Mouse (Mus musculus) liver, postnatal 0 days (tissue): Measurements from ENCODE around the gene Safb. TPM values are rescaled to one million over a fixed set of nuclear protein-coding genes. Genes with fewer than 3 reads are reported as not detected.
"Not testable (repeated sequence)": the region's sequence is repeated elsewhere in the genome, so short reads cannot be mapped to it uniquely, and the experiment has no call there.

Source experiments
- ATAC-seq: fragments of 200-750 bp; cut with Nextera tagmentation; 2 replicates; pipeline ENCODE4 v1.8.0; 2017; ENCODE audit warnings: mild to moderate bottlenecking, moderate library complexity
- DNase-seq: peaks from one replicate; pipeline ENCODE4 v3.0.0-alpha.2; 2016
- H3K27ac ChIP-seq: fragments of 300-500 bp; sonication (generic); 2 replicates; pipeline ENCODE4 v1.5.1; 2014; ENCODE audit warnings: antibody characterized with exemption, moderate library complexity, mild to moderate bottlenecking, low read depth
- H3K27me3 ChIP-seq: fragments of 300-500 bp; sonication (generic); 2 replicates; pipeline ENCODE4 v1.6.1; 2014; ENCODE audit warnings: low read length, control low read depth, mixed read lengths; ENCODE audit not compliant: insufficient read depth
- H3K36me3 ChIP-seq: fragments of 300-500 bp; sonication (generic); replicated peaks from 2 replicates; pipeline ENCODE4 v1.6.1; 2014; ENCODE audit warnings: mild to moderate bottlenecking, control low read depth, low read length, moderate library complexity, mixed read lengths; ENCODE audit not compliant: insufficient read depth
- H3K4me1 ChIP-seq: fragments of 300-500 bp; sonication (generic); 2 replicates; pipeline ENCODE4 v1.6.1; 2014; ENCODE audit warnings: antibody characterized with exemption, mild to moderate bottlenecking, control low read depth; ENCODE audit not compliant: insufficient read depth
- H3K4me2 ChIP-seq: fragments of 300-500 bp; sonication (generic); 2 replicates; pipeline ENCODE4 v1.6.1; 2014; ENCODE audit warnings: low read depth, mild to moderate bottlenecking, low read length, moderate library complexity, mixed read lengths
- H3K4me3 ChIP-seq: fragments of 300-500 bp; sonication (generic); 2 replicates; pipeline ENCODE4 v1.5.1; 2014; ENCODE audit warnings: low read depth, low read length
- H3K9ac ChIP-seq: fragments of 300-500 bp; sonication (generic); replicated peaks from 2 replicates; pipeline ENCODE4 v1.6.1; 2014; ENCODE audit warnings: mild to moderate bottlenecking, moderate library complexity
- H3K9me3 ChIP-seq: fragments of 300-500 bp; sonication (generic); 2 replicates; pipeline ENCODE4 v1.6.1; 2016; ENCODE audit warnings: mild to moderate bottlenecking, control low read depth, low read length, mixed read lengths
- CTCF ChIP-seq: sonication (generic); IDR thresholded peaks from 2 replicates; pipeline ENCODE4 v1.5.1; 2016; ENCODE audit warnings: antibody characterized with exemption, low read depth
- EP300 ChIP-seq: IDR thresholded peaks from 2 replicates; pipeline ENCODE4 v1.6.1; 2016; ENCODE audit warnings: antibody characterized with exemption, low read depth, mild to moderate bottlenecking
- WGBS: fragments of 180-500 bp; shearing (Covaris S2); extraction: QIAGEN DNeasy Blood & Tissue Kit; methylation state at CpG from one replicate; pipeline ENCODE4 v1.1.7; 2014; ENCODE audit not compliant: insufficient replicate concordance; 5-methylcytosine and 5-hydroxymethylcytosine counted together
- polyA plus RNA-seq: library from polyadenylated mRNA; unstranded; fragments of >200 nt; fragmentation: Nextera tagmentation; extraction: Ambion mirVana; gene quantifications from 2 replicates; pipeline ENCODE4 v1.2.1, GENCODE M21; 2015

Gene Safb
- polyA plus RNA-seq, 1 experiment from 2014 or later = 28.4 TPM

DNA sequence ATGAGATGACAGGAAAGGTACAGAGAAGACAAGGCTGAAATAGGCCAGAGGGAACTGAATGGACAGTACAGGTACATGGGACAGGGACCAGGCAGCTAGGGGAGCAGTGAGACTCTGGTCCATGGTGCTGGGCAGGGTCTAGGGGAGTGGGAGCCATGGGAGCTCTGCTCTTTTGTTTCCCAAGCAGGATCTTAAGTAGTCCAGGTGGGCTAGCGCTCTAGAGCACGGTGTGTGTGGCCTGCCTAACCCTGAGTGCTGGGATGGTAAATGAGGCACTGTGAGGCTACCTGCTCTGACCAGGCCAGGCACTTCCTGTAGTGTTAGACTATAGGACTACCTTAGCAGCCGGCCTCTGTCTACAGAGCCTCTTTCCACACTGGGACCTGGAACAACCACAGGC, 32.1 kb downstream of the Safb start:
- ATAC-seq (no peak), DNase-seq (no peak)
- H3K27ac ChIP-seq = no peak overlapping the region
- no peak overlapping the region for H3K4me2 ChIP-seq
- no peaks in the 10 kb centered on the region for H3K9me3 ChIP-seq
- H3K4me1 ChIP-seq = peaks cover 22% of the 10 kb centered on the region
- TF ChIP-seq CTCF (no peak), EP300 (no peak)
- H3K27me3 ChIP-seq = no peaks in the 10 kb centered on the region
- no peak overlapping the region for H3K4me3 ChIP-seq
- WGBS = 69% methylated on average over 3 of the region's 3 CpGs
- H3K9ac ChIP-seq = no peak overlapping the region
- peaks cover 66% of the 10 kb centered on the region for H3K36me3 ChIP-seq

DNA sequence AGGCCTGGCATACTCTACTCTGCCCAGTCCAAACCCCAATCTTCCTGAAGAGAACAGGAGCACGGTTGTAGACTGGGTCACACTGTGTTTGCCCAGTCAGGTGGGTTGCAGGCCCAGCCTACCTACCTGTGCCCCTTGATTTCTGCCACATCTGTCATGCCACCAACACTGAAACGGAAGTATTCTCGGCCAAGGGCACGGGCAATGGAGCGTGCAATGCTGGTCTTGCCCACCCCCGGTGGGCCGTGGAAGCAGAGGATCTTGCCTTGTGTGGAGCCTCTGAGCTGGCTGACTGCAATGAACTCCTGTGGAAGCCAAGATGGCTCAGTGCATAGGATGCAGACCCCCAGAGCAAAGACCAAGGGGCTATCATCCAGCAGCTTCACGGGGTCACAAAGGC, 33.0 kb downstream of the Safb start:
- H3K36me3 ChIP-seq = peaks cover 75% of the 10 kb centered on the region

DNA sequence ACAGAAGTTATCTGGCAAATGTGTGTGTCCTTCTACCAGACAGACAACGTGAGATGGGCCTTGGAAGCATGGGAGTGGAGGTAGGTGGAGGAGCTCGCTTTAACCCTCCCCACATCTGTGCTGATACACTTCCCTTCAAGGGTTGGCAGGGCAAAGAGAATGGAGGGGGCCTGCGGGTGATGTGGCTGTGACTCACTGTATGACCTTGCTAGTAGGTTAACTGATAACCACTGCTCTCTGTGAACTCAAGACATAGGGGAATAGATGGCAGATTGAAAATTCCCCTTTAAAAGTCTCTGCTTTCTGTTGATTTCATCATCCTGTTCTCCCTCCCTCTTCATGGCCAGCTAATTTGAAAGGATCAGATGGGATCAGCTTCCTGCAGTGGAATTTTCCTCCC, 40.9 kb downstream of the Safb start:
- Histone ChIP-seq H3K27ac (no peak overlapping the region), H3K4me1 (peaks cover 23% of the 10 kb centered on the region), H3K9ac (peak overlapping the region; percentile 86; the same call in 1 of the 2 replicates), H3K4me3 (peak overlapping the region; percentile 85), H3K27me3 (no peaks in the 10 kb centered on the region), H3K4me2 (peak overlapping the region; percentile 94), H3K36me3 (peaks cover 18% of the 10 kb centered on the region), H3K9me3 (no peaks in the 10 kb centered on the region)
- 45% methylated on average over 3 of the region's 3 CpGs for WGBS
- no peak for TF ChIP-seq EP300
- TF ChIP-seq CTCF = no peak
- ATAC-seq (no peak), DNase-seq (no peak)

More for the DNA sequence above, 33.0 kb downstream of the Safb start:
- DNase-seq = no peak
- no peaks in the 10 kb centered on the region for H3K9me3 ChIP-seq
- H3K4me3 ChIP-seq = no peak overlapping the region
- no peak for ATAC-seq
- H3K4me1 ChIP-seq = peaks cover 15% of the 10 kb centered on the region
- H3K27me3 ChIP-seq = no peaks in the 10 kb centered on the region
- no peak overlapping the region for H3K4me2 ChIP-seq
- no peak overlapping the region for H3K9ac ChIP-seq
- 87% methylated on average over 8 of the region's 8 CpGs for WGBS
- H3K27ac ChIP-seq = no peak overlapping the region
- TF ChIP-seq EP300 (no peak), CTCF (no peak)

- WGBS = 1% methylated on average over 29 of the region's 32 CpGs
- Histone ChIP-seq H3K9me3 (no peaks in the 10 kb centered on the region), H3K4me1 (peaks cover 23% of the 10 kb centered on the region), H3K4me2 (peak overlapping the region; percentile 94), H3K27me3 (no peaks in the 10 kb centered on the region), H3K9ac (peak overlapping the region; percentile 86), H3K36me3 (peaks cover 13% of the 10 kb centered on the region), H3K27ac (peak overlapping the region; percentile 44), H3K4me3 (peak overlapping the region; percentile 85)
- TF ChIP-seq CTCF (no peak), EP300 (no peak)
- DNase-seq (peak; percentile 45), ATAC-seq (peak; percentile 8)
Observed at GRCm38 (mm10) chr17:56626260-56626659, 41.6 kb downstream of the Safb start.

DNA sequence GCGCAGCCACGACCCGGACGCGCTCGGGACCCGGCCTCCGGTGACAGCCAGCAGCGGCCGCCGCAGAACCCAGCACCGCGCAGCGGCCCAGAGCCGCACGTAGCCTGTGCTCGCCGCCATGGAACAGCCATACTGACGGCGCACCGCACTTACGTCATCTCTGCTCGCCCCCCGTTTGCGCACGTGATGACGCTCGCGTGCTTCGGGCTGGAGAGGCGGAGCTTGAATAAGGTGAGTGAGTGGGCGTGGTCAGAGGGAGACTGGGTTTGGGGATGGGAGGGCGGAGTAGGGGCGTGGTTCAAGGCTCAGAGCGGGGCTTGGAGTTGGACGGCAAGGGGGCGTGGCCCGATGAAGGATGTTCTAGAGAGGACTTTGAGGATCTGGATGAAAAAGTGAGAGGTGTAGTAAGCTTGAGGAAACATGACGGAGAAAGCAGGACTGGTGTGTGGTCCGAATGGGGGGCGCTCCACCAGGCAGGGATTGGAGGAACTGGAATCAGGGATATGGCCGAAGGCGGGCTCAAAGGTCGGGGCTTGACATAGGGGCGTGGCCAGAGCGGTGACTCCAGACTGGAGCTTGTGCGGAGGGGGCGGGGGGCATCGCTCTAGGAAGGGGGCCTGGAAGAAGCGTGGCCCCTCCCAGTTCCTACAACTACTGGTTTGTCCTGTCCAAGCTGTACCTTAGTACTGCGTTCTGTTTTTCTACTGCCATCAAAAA, 42.3 kb downstream of the Safb start, which contains the start of gene Lonp1:
Lonp1 (minus strand) TSS at position 134 of the 717 bp plus-strand sequence.
- Histone ChIP-seq H3K4me2 (peak within 1 kb of the TSS; percentile 94), H3K27me3 (no peaks in the 10 kb centered on the region), H3K9me3 (no peaks in the 10 kb centered on the region), H3K9ac (peak within 1 kb of the TSS; percentile 86), H3K27ac (peak within 1 kb of the TSS; percentile 80), H3K36me3 (peaks cover 8% of the 10 kb centered on the region), H3K4me3 (peak within 1 kb of the TSS; percentile 85), H3K4me1 (peaks cover 23% of the 10 kb centered on the region)
- peak; percentile 91 for ATAC-seq
- under 1% methylated on average over 44 of the region's 51 CpGs for WGBS
- peak; percentile 98 for DNase-seq
- TF ChIP-seq EP300 (no peak), CTCF (0 out of 2 replicates have a peak, but pooled peaks have one; percentile 1)

GRCm38 (mm10) chr17:56627530-56628277, 43.1 kb downstream of the Safb start, which contains the start of gene Catsperd:
Catsperd (plus strand) TSS chr17:56628143.
- Histone ChIP-seq H3K36me3 (peaks cover under 1% of the 10 kb centered on the region; the same call in 1 of the 2 replicates), H3K4me1 (peaks cover 23% of the 10 kb centered on the region), H3K4me2 (peak within 1 kb of the TSS; percentile 94), H3K27ac (peak within 1 kb of the TSS; percentile 80), H3K9me3 (no peaks in the 10 kb centered on the region), H3K4me3 (peak within 1 kb of the TSS; percentile 85), H3K27me3 (no peaks in the 10 kb centered on the region), H3K9ac (peak within 1 kb of the TSS; percentile 86)
- ATAC-seq (peak; percentile 26), DNase-seq (no peak)
- TF ChIP-seq CTCF (no peak), EP300 (no peak)
- WGBS = 11% methylated on average over 26 of the region's 26 CpGs

GRCm38 (mm10) chr17:56629800-56630781, 45.5 kb downstream of the Safb start:
- H3K36me3 ChIP-seq, H3K9ac ChIP-seq, H3K4me3 ChIP-seq, DNase-seq, H3K9me3 ChIP-seq, H3K27ac ChIP-seq, H3K27me3 ChIP-seq, ATAC-seq, H3K4me2 ChIP-seq: not testable (repeated sequence)
- WGBS = 82% methylated on average over 23 of the region's 27 CpGs
- H3K4me1 ChIP-seq = peaks cover 20% of the 10 kb centered on the region
